Mouse (Mus musculus) G1E (cell line): ENCODE measurements around the gene Nell1.

ENCODE experiments used
- CTCF ChIP-seq: IDR thresholded peaks from 2 replicates; pipeline ENCODE4 v1.5.1; 2012; ENCODE audit warnings: low read depth, low read length, inconsistent platforms, mixed read lengths
- POLR2AphosphoS5 ChIP-seq: IDR thresholded peaks from 2 replicates; pipeline ENCODE4 v1.6.1; 2012; ENCODE audit warnings: low read depth, low read length, inconsistent platforms; ENCODE audit not compliant: insufficient replicate concordance
- TAL1 ChIP-seq: conservative IDR thresholded peaks from 2 replicates; pipeline ENCODE4 v1.6.1; 2012; ENCODE audit warnings: low read depth, low read length, inconsistent platforms, mixed read lengths

GRCm38 (mm10) chr7:50447316-50447715 lies 472.7 kb downstream of the Nell1 start:
- TF ChIP-seq CTCF (no peak), POLR2AphosphoS5 (no peak), TAL1 (no peak)
